Mouse (Mus musculus) heart, postnatal 0 days (tissue): ENCODE measurements around the gene Tmem101. TPM values are rescaled to one million over a fixed set of nuclear protein-coding genes. Genes with fewer than 3 reads are reported as not detected.

Source experiments
- ATAC-seq: fragments of 200-750 bp; cut with Nextera tagmentation; 2 replicates; pipeline ENCODE4 v1.8.0; 2017; ENCODE audit warnings: low read depth, moderate number of reproducible peaks, moderate library complexity; ENCODE audit not compliant: insufficient read depth
- DNase-seq: peaks from one replicate; pipeline ENCODE4 v3.0.0-alpha.2; 2016; ENCODE audit warnings: low spot score
- H3K27ac ChIP-seq: fragments of 300-500 bp; sonication (generic); 2 replicates; pipeline ENCODE4 v1.5.1; 2014; ENCODE audit warnings: low read depth, mild to moderate bottlenecking
- H3K27me3 ChIP-seq: fragments of 300-500 bp; sonication (generic); 2 replicates; pipeline ENCODE4 v1.6.1; 2014; ENCODE audit warnings: low read length, mixed read lengths; ENCODE audit not compliant: control insufficient read depth, insufficient read depth
- H3K36me3 ChIP-seq: fragments of 300-500 bp; sonication (generic); replicated peaks from 2 replicates; pipeline ENCODE4 v1.6.1; 2014; ENCODE audit warnings: low read length, mixed read lengths; ENCODE audit not compliant: control insufficient read depth, insufficient read depth
- H3K4me1 ChIP-seq: fragments of 300-500 bp; sonication (generic); 2 replicates; pipeline ENCODE4 v1.6.1; 2014; ENCODE audit warnings: antibody characterized with exemption; ENCODE audit not compliant: control insufficient read depth, insufficient read depth
- H3K4me2 ChIP-seq: fragments of 300-500 bp; sonication (generic); 2 replicates; pipeline ENCODE4 v1.6.1; 2014; ENCODE audit warnings: low read depth, mild to moderate bottlenecking, low read length, moderate library complexity
- H3K4me3 ChIP-seq: fragments of 300-500 bp; sonication (generic); 2 replicates; pipeline ENCODE4 v1.5.1; 2014; ENCODE audit warnings: low read depth, low read length
- H3K9ac ChIP-seq: fragments of 300-500 bp; sonication (generic); replicated peaks from 2 replicates; pipeline ENCODE4 v1.6.1; 2014; ENCODE audit warnings: low read depth, low read length, mixed read lengths
- H3K9me3 ChIP-seq: fragments of 300-500 bp; sonication (generic); replicated peaks from 2 replicates; pipeline ENCODE4 v1.6.1; 2016; ENCODE audit warnings: low read length; ENCODE audit not compliant: control insufficient read depth
- CTCF ChIP-seq: IDR thresholded peaks from 2 replicates; pipeline ENCODE4 v1.5.1; 2016; ENCODE audit warnings: antibody characterized with exemption, control low read depth, low read depth
- EP300 ChIP-seq: IDR thresholded peaks from 2 replicates; pipeline ENCODE4 v1.6.1; 2016; ENCODE audit warnings: antibody characterized with exemption, low read depth
- WGBS: fragments of 180-500 bp; shearing (Covaris S2); extraction: QIAGEN DNeasy Blood & Tissue Kit; methylation state at CpG from one replicate; pipeline ENCODE4 v1.1.7; 2014; 5-methylcytosine and 5-hydroxymethylcytosine counted together
- polyA plus RNA-seq: library from polyadenylated mRNA; unstranded; fragments of >200 nt; fragmentation: Nextera tagmentation; extraction: Ambion mirVana; gene quantifications from 2 replicates; pipeline ENCODE4 v1.2.1, GENCODE M21; 2015
- total RNA-seq: library from RNA; depleted of rRNA; stranded (reverse); fragments of >200 nt; gene quantifications from 2 replicates; pipeline ENCODE4 v1.2.3, GENCODE M21; 2014; ENCODE audit warnings: low replicate concordance

Gene Tmem101
- total and polyA plus RNA-seq, 2 experiments from 2014 or later = 21.9 to 45.8 TPM

DNA sequence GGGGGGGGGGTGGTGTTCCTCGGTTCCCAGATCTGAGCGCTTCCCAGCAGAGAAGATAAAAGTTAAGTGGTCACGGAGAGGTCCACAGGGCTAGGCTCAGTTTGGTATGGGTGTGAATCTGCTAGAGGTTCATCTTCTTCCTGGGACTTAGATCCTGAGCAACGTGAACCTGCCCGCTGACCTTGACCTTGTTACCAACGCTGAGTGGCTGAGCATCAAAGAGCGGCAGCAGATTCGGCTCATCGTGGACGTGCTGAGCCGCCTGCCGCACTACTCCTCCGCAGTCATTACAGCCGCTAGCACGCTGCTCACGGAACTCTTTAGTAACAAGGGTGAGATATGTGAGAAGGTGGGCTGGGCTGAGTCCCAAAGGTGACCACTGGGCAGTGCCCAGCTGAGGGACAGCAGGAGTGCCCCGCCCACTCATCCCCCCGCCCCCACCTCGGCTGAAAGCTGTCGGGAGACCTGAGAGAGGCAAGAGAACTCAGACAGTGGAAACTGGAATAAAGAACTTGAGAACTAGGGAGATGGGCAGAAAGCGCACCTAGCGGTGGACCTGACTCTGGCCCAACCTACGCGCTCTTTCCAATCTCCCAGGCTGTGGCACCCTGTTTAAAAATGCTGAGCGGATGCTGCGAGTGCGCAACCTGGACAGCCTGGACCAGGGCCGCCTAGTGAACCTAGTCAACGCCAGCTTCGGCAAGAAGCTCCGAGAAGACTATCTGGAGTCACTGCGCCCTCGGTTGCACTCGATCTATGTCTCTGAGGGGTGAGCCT is 8.8 kb downstream of the Tmem101 start:
- Histone ChIP-seq H3K9me3 (no peaks in the 10 kb centered on the region), H3K36me3 (peaks cover 1% of the 10 kb centered on the region; the same call in 1 of the 2 replicates), H3K4me1 (peaks cover 11% of the 10 kb centered on the region), H3K4me2 (peak overlapping the region; percentile 25; the same call in 1 of the 2 replicates), H3K27ac (no peak overlapping the region), H3K9ac (no peak overlapping the region), H3K4me3 (no peak overlapping the region), H3K27me3 (peaks cover 58% of the 10 kb centered on the region)
- DNase-seq (no peak), ATAC-seq (no peak)
- no peak for TF ChIP-seq CTCF
- TF ChIP-seq EP300 = no peak
- WGBS = 9% methylated on average over 34 of the region's 34 CpGs

DNA sequence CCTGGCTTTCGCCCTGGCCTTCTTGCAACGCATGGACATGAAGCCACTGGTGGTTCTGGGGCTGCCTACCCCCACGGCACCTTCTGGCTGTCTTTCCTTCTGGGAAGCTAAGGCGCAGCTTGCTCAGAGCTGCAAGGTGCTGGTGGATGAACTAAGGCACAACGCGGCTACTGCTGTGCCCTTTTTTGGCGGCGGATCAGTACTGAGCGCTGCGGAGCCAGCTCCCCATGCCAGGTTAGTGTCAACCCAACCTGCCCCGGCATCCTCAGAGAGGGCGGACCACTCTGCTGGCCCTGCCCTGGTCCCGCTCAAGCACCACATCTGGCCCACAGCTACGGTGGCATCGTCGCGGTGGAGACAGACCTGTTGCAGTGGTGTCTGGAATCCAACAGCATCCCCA is 9.7 kb downstream of the Tmem101 start:
- peaks cover 11% of the 10 kb centered on the region for H3K4me1 ChIP-seq
- H3K27me3 ChIP-seq = peaks cover 58% of the 10 kb centered on the region
- no peaks in the 10 kb centered on the region for H3K9me3 ChIP-seq
- WGBS = 10% methylated on average over 17 of the region's 17 CpGs
- H3K27ac ChIP-seq = no peak overlapping the region
- ATAC-seq = no peak
- H3K4me3 ChIP-seq = peak overlapping the region; percentile 38
- TF ChIP-seq CTCF = no peak
- no peak for TF ChIP-seq EP300
- no peaks in the 10 kb centered on the region for H3K36me3 ChIP-seq
- DNase-seq = no peak
- no peak overlapping the region for H3K9ac ChIP-seq
- peak overlapping the region; percentile 59; the same call in 1 of the 2 replicates for H3K4me2 ChIP-seq

DNA sequence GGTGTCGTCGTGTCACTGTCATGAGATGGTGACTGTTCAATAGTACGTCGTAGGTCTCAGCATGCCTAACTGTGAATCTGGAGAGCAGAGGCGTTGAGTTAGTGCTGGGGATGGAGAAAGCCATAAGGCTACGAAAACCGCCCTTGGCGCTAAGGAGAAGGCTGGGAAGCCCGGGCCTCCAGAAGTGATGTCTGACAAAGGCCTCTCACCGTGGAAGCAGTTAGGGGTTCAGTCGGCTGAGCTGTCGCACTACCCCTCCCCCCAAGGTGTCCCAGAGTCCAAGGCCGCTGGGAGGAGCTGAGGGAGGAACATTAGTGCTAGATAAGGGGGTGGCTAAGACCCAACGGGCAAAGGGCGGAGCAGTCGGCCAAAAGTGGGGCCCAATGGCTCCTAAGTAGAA is 10.2 kb downstream of the Tmem101 start:
- 7% methylated on average over 16 of the region's 16 CpGs for WGBS
- Histone ChIP-seq H3K4me3 (peak overlapping the region; percentile 38), H3K4me2 (peak overlapping the region; percentile 59), H3K36me3 (no peaks in the 10 kb centered on the region), H3K27ac (no peak overlapping the region), H3K9me3 (no peaks in the 10 kb centered on the region), H3K4me1 (peaks cover 11% of the 10 kb centered on the region), H3K27me3 (peaks cover 58% of the 10 kb centered on the region), H3K9ac (no peak overlapping the region)
- TF ChIP-seq CTCF = no peak
- TF ChIP-seq EP300 = no peak
- ATAC-seq (no peak), DNase-seq (no peak)

DNA sequence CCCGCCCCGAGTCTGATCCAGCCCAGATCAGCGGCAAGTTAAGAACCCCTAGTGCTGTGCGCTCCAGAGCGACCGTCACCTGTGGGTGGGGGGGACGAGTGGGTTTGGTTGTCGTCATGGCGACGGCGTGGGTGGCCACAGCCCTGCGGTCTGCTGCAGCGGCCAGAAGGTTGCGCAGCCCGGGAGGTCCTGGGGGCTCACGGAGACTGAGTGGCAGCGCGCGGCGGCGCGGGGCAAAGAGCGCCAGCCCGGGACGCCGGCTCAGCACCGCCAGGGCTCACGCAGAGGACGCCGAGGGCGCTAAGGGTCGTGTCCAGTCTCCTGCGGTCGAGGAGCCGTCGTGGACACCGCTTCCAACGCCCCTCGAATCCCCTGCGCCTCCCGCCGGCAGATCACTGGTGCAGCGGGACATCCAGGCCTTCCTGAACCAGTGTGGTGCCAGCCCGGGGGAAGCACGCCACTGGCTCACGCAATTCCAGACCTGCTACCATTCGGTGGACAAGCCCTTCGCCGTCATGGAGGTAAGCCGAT is 10.7 kb downstream of the Tmem101 start, which contains the start of gene Nags:
Gene Nags (plus strand): TSS at position 43 of the 531 bp plus-strand sequence.
- Histone ChIP-seq H3K9ac (no peak within 1 kb of the TSS), H3K4me1 (peaks cover 11% of the 10 kb centered on the region), H3K9me3 (no peaks in the 10 kb centered on the region), H3K4me2 (peak within 1 kb of the TSS; percentile 59), H3K4me3 (peak within 1 kb of the TSS; percentile 38), H3K27me3 (peaks cover 58% of the 10 kb centered on the region), H3K27ac (no peak within 1 kb of the TSS), H3K36me3 (no peaks in the 10 kb centered on the region)
- no peak for DNase-seq
- 3% methylated on average over 50 of the region's 50 CpGs for WGBS
- TF ChIP-seq CTCF (no peak), EP300 (no peak)
- ATAC-seq = no peak; the same call in 1 of the 2 replicates

DNA sequence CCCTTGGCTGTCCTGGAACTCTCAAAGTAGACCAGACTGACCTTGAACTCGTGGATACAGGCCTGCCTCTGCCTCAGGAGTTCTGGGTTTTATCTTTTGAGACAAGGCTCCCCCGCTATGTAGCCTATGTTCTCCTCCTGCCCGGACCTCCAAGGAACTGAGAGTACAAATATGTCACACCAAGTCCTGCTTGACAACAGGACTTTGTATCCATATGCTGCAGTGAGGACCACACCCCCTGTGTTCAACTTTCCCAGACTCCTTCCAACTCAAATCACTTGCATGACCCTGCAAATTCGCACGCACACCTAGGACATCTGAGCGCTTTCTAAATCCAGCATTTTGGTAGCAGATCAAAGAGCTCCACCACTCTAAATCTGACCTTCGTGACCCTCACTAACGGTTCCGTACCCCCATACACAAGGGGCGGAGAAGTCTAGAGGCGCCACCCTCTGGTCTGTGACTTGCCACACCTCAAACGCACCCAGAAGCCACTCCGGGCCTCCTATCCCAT is 11.2 kb downstream of the Tmem101 start:
- Histone ChIP-seq H3K4me2 (peak overlapping the region; percentile 59), H3K27me3 (peaks cover 58% of the 10 kb centered on the region), H3K9me3 (no peaks in the 10 kb centered on the region), H3K36me3 (no peaks in the 10 kb centered on the region), H3K27ac (no peak overlapping the region), H3K4me3 (peak overlapping the region; percentile 38), H3K9ac (no peak overlapping the region), H3K4me1 (peaks cover 11% of the 10 kb centered on the region)
- ATAC-seq (no peak), DNase-seq (no peak)
- WGBS = 32% methylated on average over 13 of the region's 13 CpGs
- TF ChIP-seq CTCF = no peak
- TF ChIP-seq EP300 = no peak
